Mouse (Mus musculus) hindbrain, embryonic 16.5 days (tissue): ENCODE measurements around the gene Fam166a. TPM values are rescaled to one million over a fixed set of nuclear protein-coding genes. Genes with fewer than 3 reads are reported as not detected.

Source experiments
- ATAC-seq: fragments of 200-750 bp; cut with Nextera tagmentation; 2 replicates; pipeline ENCODE4 v1.8.0; 2017; ENCODE audit warnings: moderate TSS enrichment, moderate library complexity
- H3K27ac ChIP-seq: fragments of 300-500 bp; sonication (generic); 2 replicates; pipeline ENCODE4 v1.5.1; 2014; ENCODE audit warnings: low read depth, mild to moderate bottlenecking, control low read depth, low read length, moderate library complexity
- H3K27me3 ChIP-seq: fragments of 300-500 bp; sonication (generic); replicated peaks from 2 replicates; pipeline ENCODE4 v1.6.1; 2014; ENCODE audit warnings: low read length; ENCODE audit not compliant: control insufficient read depth, insufficient read depth
- H3K36me3 ChIP-seq: fragments of 300-500 bp; sonication (generic); 2 replicates; pipeline ENCODE4 v1.6.1; 2014; ENCODE audit warnings: mild to moderate bottlenecking, low read length, moderate library complexity, mixed read lengths; ENCODE audit not compliant: control insufficient read depth, insufficient read depth
- H3K4me1 ChIP-seq: fragments of 300-500 bp; sonication (generic); 2 replicates; pipeline ENCODE4 v1.6.1; 2014; ENCODE audit warnings: low read depth, low read length; ENCODE audit not compliant: control insufficient read depth, insufficient read depth
- H3K4me2 ChIP-seq: fragments of 300-500 bp; sonication (generic); 2 replicates; pipeline ENCODE4 v1.6.1; 2014; ENCODE audit warnings: mild to moderate bottlenecking, low read length, control low read depth, moderate library complexity
- H3K4me3 ChIP-seq: fragments of 300-500 bp; sonication (generic); 2 replicates; pipeline ENCODE4 v1.5.1; 2014; ENCODE audit warnings: mild to moderate bottlenecking, low read length, control low read depth, moderate library complexity
- H3K9ac ChIP-seq: fragments of 300-500 bp; sonication (generic); 2 replicates; pipeline ENCODE4 v1.6.1; 2014; ENCODE audit warnings: low read depth, mild to moderate bottlenecking, control low read depth, low read length, moderate library complexity
- H3K9me3 ChIP-seq: fragments of 300-500 bp; sonication (generic); 2 replicates; pipeline ENCODE4 v1.6.1; 2014; ENCODE audit warnings: mild to moderate bottlenecking, low read length, moderate library complexity; ENCODE audit not compliant: control insufficient read depth
- WGBS: fragments of 180-500 bp; shearing (Covaris S2); extraction: QIAGEN DNeasy Blood & Tissue Kit; methylation state at CpG from one replicate; pipeline ENCODE4 v1.1.7; 2014; 5-methylcytosine and 5-hydroxymethylcytosine counted together
- polyA plus RNA-seq: library from polyadenylated mRNA; unstranded; fragments of >200 nt; fragmentation: Nextera tagmentation; extraction: Ambion mirVana; gene quantifications from 2 replicates; pipeline ENCODE4 v1.2.1, GENCODE M21; 2015

The Fam166a gene
- polyA plus RNA-seq, result 0.39 and 1.0 TPM in 2 replicates

- Histone ChIP-seq H3K9me3 (no peaks in the 10 kb centered on the region), H3K27ac (no peak within 1 kb of the TSS), H3K9ac (no peak within 1 kb of the TSS), H3K4me2 (no peak within 1 kb of the TSS), H3K4me3 (no peak within 1 kb of the TSS), H3K36me3 (peaks cover 3% of the 10 kb centered on the region; the same call in 1 of the 2 replicates), H3K27me3 (0 out of 2 replicates have a peak, but pooled peaks cover 2% of the 10 kb centered on the region), H3K4me1 (peaks cover 4% of the 10 kb centered on the region)
- no peak for ATAC-seq
Measured at GRCm38 (mm10) chr2:25218445-25218844, at the start of gene Fam166a. Gene Fam166a, plus strand, starts transcription at chr2:25218745.

- H3K36me3 ChIP-seq, result no peaks in the 10 kb centered on the region
- WGBS, result 4% methylated on average over 5 of the region's 5 CpGs
- H3K27me3 ChIP-seq, result no peaks in the 10 kb centered on the region
- H3K9me3 ChIP-seq, result no peaks in the 10 kb centered on the region
- no peak overlapping the region for H3K4me3 ChIP-seq
- H3K27ac ChIP-seq, result no peak overlapping the region; the same call in 1 of the 2 replicates
- H3K4me1 ChIP-seq, result peaks cover 10% of the 10 kb centered on the region
- H3K4me2 ChIP-seq, result no peak overlapping the region
- ATAC-seq, result no peak
- no peak overlapping the region for H3K9ac ChIP-seq
Measured at GRCm38 (mm10) chr2:25169778-25170177, 48.8 kb upstream of the Fam166a start.

- Histone ChIP-seq H3K9me3 (no peaks in the 10 kb centered on the region), H3K27me3 (no peaks in the 10 kb centered on the region), H3K4me1 (peaks cover 10% of the 10 kb centered on the region), H3K36me3 (no peaks in the 10 kb centered on the region), H3K9ac (no peak overlapping the region), H3K27ac (no peak overlapping the region; the same call in 1 of the 2 replicates), H3K4me3 (no peak overlapping the region), H3K4me2 (no peak overlapping the region)
- WGBS, result 63% methylated on average over 10 of the region's 10 CpGs
- no peak for ATAC-seq
Measured at GRCm38 (mm10) chr2:25170326-25171100, 48.0 kb upstream of the Fam166a start.

- no peak overlapping the region for H3K4me2 ChIP-seq
- WGBS, result 75% methylated on average over 6 of the region's 6 CpGs
- no peaks in the 10 kb centered on the region for H3K9me3 ChIP-seq
- H3K4me3 ChIP-seq, result no peak overlapping the region
- no peak for ATAC-seq
- no peaks in the 10 kb centered on the region for H3K27me3 ChIP-seq
- H3K27ac ChIP-seq, result no peak overlapping the region
- H3K36me3 ChIP-seq, result no peaks in the 10 kb centered on the region
- H3K4me1 ChIP-seq, result peaks cover 10% of the 10 kb centered on the region
- H3K9ac ChIP-seq, result no peak overlapping the region
Measured at GRCm38 (mm10) chr2:25171101-25171768, 47.3 kb upstream of the Fam166a start.

GRCm38 (mm10) chr2:25171769-25172153 lies 46.8 kb upstream of the Fam166a start:
- Histone ChIP-seq H3K36me3 (no peaks in the 10 kb centered on the region), H3K9ac (no peak overlapping the region), H3K4me1 (peaks cover 14% of the 10 kb centered on the region), H3K27ac (no peak overlapping the region), H3K27me3 (no peaks in the 10 kb centered on the region), H3K4me3 (no peak overlapping the region), H3K9me3 (no peaks in the 10 kb centered on the region), H3K4me2 (no peak overlapping the region)
- no peak for ATAC-seq
- 29% methylated on average over 1 of the region's 1 CpGs for WGBS

- Histone ChIP-seq H3K27ac (no peak overlapping the region), H3K9me3 (no peaks in the 10 kb centered on the region), H3K4me1 (peaks cover 18% of the 10 kb centered on the region), H3K4me3 (no peak overlapping the region), H3K9ac (no peak overlapping the region), H3K36me3 (no peaks in the 10 kb centered on the region), H3K27me3 (no peaks in the 10 kb centered on the region), H3K4me2 (no peak overlapping the region)
- no peak for ATAC-seq
- WGBS, result 78% methylated on average over 8 of the region's 8 CpGs
Measured at GRCm38 (mm10) chr2:25172629-25173028, 45.9 kb upstream of the Fam166a start.

GRCm38 (mm10) chr2:25173821-25174220 lies 44.7 kb upstream of the Fam166a start:
- Histone ChIP-seq H3K9me3 (no peaks in the 10 kb centered on the region), H3K4me2 (no peak overlapping the region), H3K27me3 (no peaks in the 10 kb centered on the region), H3K4me3 (no peak overlapping the region), H3K27ac (no peak overlapping the region), H3K4me1 (peaks cover 18% of the 10 kb centered on the region), H3K9ac (no peak overlapping the region), H3K36me3 (no peaks in the 10 kb centered on the region)
- no peak for ATAC-seq
- WGBS, result 98% methylated on average over 4 of the region's 4 CpGs

- H3K9ac ChIP-seq, result no peak overlapping the region
- H3K36me3 ChIP-seq, result no peaks in the 10 kb centered on the region
- H3K4me2 ChIP-seq, result no peak overlapping the region
- H3K9me3 ChIP-seq, result no peaks in the 10 kb centered on the region
- no peaks in the 10 kb centered on the region for H3K27me3 ChIP-seq
- H3K27ac ChIP-seq, result no peak overlapping the region
- peaks cover 19% of the 10 kb centered on the region for H3K4me1 ChIP-seq
- WGBS, result 62% methylated on average over 7 of the region's 7 CpGs
- no peak for ATAC-seq
- no peak overlapping the region for H3K4me3 ChIP-seq
Measured at GRCm38 (mm10) chr2:25174866-25175689, 43.5 kb upstream of the Fam166a start.

- no peaks in the 10 kb centered on the region for H3K27me3 ChIP-seq
- 81% methylated on average over 4 of the region's 4 CpGs for WGBS
- H3K4me2 ChIP-seq, result no peak overlapping the region
- no peak overlapping the region for H3K9ac ChIP-seq
- no peak overlapping the region for H3K4me3 ChIP-seq
- H3K27ac ChIP-seq, result no peak overlapping the region; the same call in 1 of the 2 replicates
- ATAC-seq, result no peak
- H3K4me1 ChIP-seq, result peaks cover 21% of the 10 kb centered on the region
- no peaks in the 10 kb centered on the region for H3K9me3 ChIP-seq
- no peaks in the 10 kb centered on the region for H3K36me3 ChIP-seq
Measured at GRCm38 (mm10) chr2:25175690-25176078, 42.9 kb upstream of the Fam166a start.
